Mouse (Mus musculus): ENCODE results near the gene Olfr728. TPM values are rescaled to one million over a fixed set of nuclear protein-coding genes. Genes with fewer than 3 reads are reported as not detected.

Gene Olfr728
- polyA plus RNA-seq, 1 experiment: not detected

GRCm38 (mm10) chr14:50090853-50091252, 51.6 kb downstream of the Olfr728 start, which contains the start of gene Olfr726:
TSS of gene Olfr726 (minus strand) at chr14:50090953.
- Histone ChIP-seq H3K79me2 (ENCODE audit: control insufficient read depth, insufficient read depth) (no peaks in the 10 kb centered on the region), H3K4me3 (no peak within 1 kb of the TSS), H3K27me3 (ENCODE audit: control insufficient read depth, insufficient read depth, insufficient read length) (no peaks in the 10 kb centered on the region), H3K4me2 (ENCODE audit: low read depth) (no peak within 1 kb of the TSS), H3K36me3 (ENCODE audit: control insufficient read depth, insufficient read depth) (no peaks in the 10 kb centered on the region), H3ac (ENCODE audit: control insufficient read depth, insufficient read length) (no peak within 1 kb of the TSS)
- TF ChIP-seq TCF3 (IDR thresholded peaks at IDR 0.05; ENCODE audit: insufficient read length, low read depth) (no peak), POLR2A (IDR thresholded peaks at IDR 0.05; ENCODE audit: insufficient read length, low read depth) (no peak), POLR2AphosphoS2 (IDR thresholded peaks at IDR 0.05; ENCODE audit: insufficient read length, low read depth) (no peak), USF1 (IDR thresholded peaks at IDR 0.05; ENCODE audit: low read depth) (no peak), TCF12 (IDR thresholded peaks at IDR 0.05; ENCODE audit: insufficient read depth, poor library complexity, severe bottlenecking) (no peak), CEBPB (IDR thresholded peaks at IDR 0.05; ENCODE audit: insufficient read depth, poor library complexity, severe bottlenecking) (no peak), MYOG (IDR thresholded peaks at IDR 0.05; ENCODE audit: control insufficient read depth in 1 of 3, insufficient read depth in 1 of 3, insufficient read length in 2 of 3, low read depth in 2 of 3) (no peak), MAX (IDR thresholded peaks at IDR 0.05; ENCODE audit: low read depth) (no peak), REST (IDR thresholded peaks at IDR 0.05; ENCODE audit: insufficient read depth, insufficient read length) (no peak), SRF (IDR thresholded peaks at IDR 0.05; ENCODE audit: control insufficient read depth, insufficient read length, low read depth) (no peak), MYOD1 (IDR thresholded peaks at IDR 0.05; ENCODE audit: control insufficient read depth in 1 of 3, insufficient read length in 2 of 3, low read depth in 2 of 3) (no peak), E2F4 (IDR thresholded peaks at IDR 0.05; ENCODE audit: insufficient read depth) (no peak)

Other genes with a start within 250 kb of the Olfr728 start
- not detected for gene Olfr722, start 240.7 kb downstream of the Olfr728 start, polyA plus RNA-seq (2012; fragmentation: generic; extraction: Trizol)
- gene Olfr723, start 210.9 kb downstream of the Olfr728 start, polyA plus RNA-seq (2012; fragmentation: generic; extraction: Trizol): not detected
- gene Olfr724, start 179.4 kb downstream of the Olfr728 start, polyA plus RNA-seq (2012; fragmentation: generic; extraction: Trizol): not detected
- not detected for gene Olfr725, start 102.3 kb downstream of the Olfr728 start, polyA plus RNA-seq (2012; fragmentation: generic; extraction: Trizol)
- not detected for gene Olfr726, start 51.7 kb downstream of the Olfr728 start, polyA plus RNA-seq (2012; fragmentation: generic; extraction: Trizol)
- not detected for gene Olfr727, start 19.5 kb downstream of the Olfr728 start, polyA plus RNA-seq (2012; fragmentation: generic; extraction: Trizol)
- not detected for gene Olfr729, start 10.2 kb upstream of the Olfr728 start, polyA plus RNA-seq (2012; fragmentation: generic; extraction: Trizol)
- gene Olfr730, start 45.5 kb upstream of the Olfr728 start, polyA plus RNA-seq (2012; fragmentation: generic; extraction: Trizol): not detected
- gene Olfr731, start 99.2 kb upstream of the Olfr728 start, polyA plus RNA-seq (2012; fragmentation: generic; extraction: Trizol): not detected
- gene Olfr732, start 141.5 kb upstream of the Olfr728 start, polyA plus RNA-seq (2012; fragmentation: generic; extraction: Trizol): not detected
- gene Olfr733, start 158.8 kb upstream of the Olfr728 start, polyA plus RNA-seq (2012; fragmentation: generic; extraction: Trizol): not detected
- not detected for gene Olfr734, start 184.1 kb upstream of the Olfr728 start, polyA plus RNA-seq (2012; fragmentation: generic; extraction: Trizol)
- gene Olfr735, start 206.2 kb upstream of the Olfr728 start, polyA plus RNA-seq (2012; fragmentation: generic; extraction: Trizol): not detected
- not detected for gene Tlr11, start 215.2 kb upstream of the Olfr728 start, polyA plus RNA-seq (2012; fragmentation: generic; extraction: Trizol)
- not detected for gene Olfr736, start 238.5 kb upstream of the Olfr728 start, polyA plus RNA-seq (2012; fragmentation: generic; extraction: Trizol)